Mouse (Mus musculus) midbrain, embryonic 16.5 days (tissue): ENCODE results near the gene Sgcd. TPM values are rescaled to one million over a fixed set of nuclear protein-coding genes. Genes with fewer than 3 reads are reported as not detected.
"Not testable (repeated sequence)": the region's sequence is repeated elsewhere in the genome, so short reads cannot be mapped to it uniquely, and the experiment has no call there.

Experiments
- ATAC-seq: fragments of 200-750 bp; cut with Nextera tagmentation; 2 replicates; pipeline ENCODE4 v1.8.0; 2017; ENCODE audit warnings: moderate TSS enrichment
- H3K27ac ChIP-seq: fragments of 300-500 bp; sonication (generic); 2 replicates; pipeline ENCODE4 v1.5.1; 2014; ENCODE audit warnings: mild to moderate bottlenecking, low read length, mixed read lengths
- H3K27me3 ChIP-seq: fragments of 300-500 bp; sonication (generic); 2 replicates; pipeline ENCODE4 v1.6.1; 2014; ENCODE audit warnings: low read depth, low read length, mixed read lengths; ENCODE audit not compliant: control insufficient read depth, insufficient read depth
- H3K36me3 ChIP-seq: fragments of 300-500 bp; sonication (generic); 2 replicates; pipeline ENCODE4 v1.6.1; 2014; ENCODE audit warnings: mild to moderate bottlenecking, low read length, moderate library complexity, mixed read lengths; ENCODE audit not compliant: control insufficient read depth, insufficient read depth
- H3K4me1 ChIP-seq: fragments of 300-500 bp; sonication (generic); 2 replicates; pipeline ENCODE4 v1.6.1; 2014; ENCODE audit warnings: mild to moderate bottlenecking, low read length, mixed read lengths; ENCODE audit not compliant: control insufficient read depth, insufficient read depth
- H3K4me2 ChIP-seq: fragments of 300-500 bp; sonication (generic); 2 replicates; pipeline ENCODE4 v1.6.1; 2014; ENCODE audit warnings: mild to moderate bottlenecking, low read length, mixed read lengths
- H3K4me3 ChIP-seq: fragments of 300-500 bp; sonication (generic); 2 replicates; pipeline ENCODE4 v1.5.1; 2014; ENCODE audit warnings: low read depth, mild to moderate bottlenecking, low read length, moderate library complexity, mixed read lengths
- H3K9ac ChIP-seq: fragments of 300-500 bp; sonication (generic); 2 replicates; pipeline ENCODE4 v1.6.1; 2014; ENCODE audit warnings: low read depth, low read length, mixed read lengths
- H3K9me3 ChIP-seq: fragments of 300-500 bp; sonication (generic); replicated peaks from 2 replicates; pipeline ENCODE4 v1.6.1; 2014; ENCODE audit warnings: mild to moderate bottlenecking, low read length, mixed read lengths; ENCODE audit not compliant: control insufficient read depth, poor library complexity, severe bottlenecking
- WGBS: fragments of 180-500 bp; shearing (Covaris S2); extraction: QIAGEN DNeasy Blood & Tissue Kit; methylation state at CpG from one replicate; pipeline ENCODE4 v1.1.7; 2014; 5-methylcytosine and 5-hydroxymethylcytosine counted together
- polyA plus RNA-seq: library from polyadenylated mRNA; unstranded; fragments of >200 nt; fragmentation: Nextera tagmentation; extraction: Ambion mirVana; gene quantifications from 2 replicates; pipeline ENCODE4 v1.2.1, GENCODE M21; 2015

The Sgcd gene
- polyA plus RNA-seq, 1 experiment from 2014 or later: 5.6 TPM

- ATAC-seq: no peak
- Histone ChIP-seq H3K4me1 (no peaks in the 10 kb centered on the region), H3K27ac (no peak overlapping the region), H3K4me3 (no peak overlapping the region), H3K4me2 (no peak overlapping the region), H3K36me3 (no peaks in the 10 kb centered on the region), H3K9ac (no peak overlapping the region), H3K27me3 (no peaks in the 10 kb centered on the region), H3K9me3 (no peaks in the 10 kb centered on the region)
- 31% methylated on average over 3 of the region's 3 CpGs for WGBS
These were observed 529.6 kb downstream of the Sgcd start for GRCm38 (mm10) chr11:47459214-47459613.

- Histone ChIP-seq H3K27ac (no peak overlapping the region), H3K4me3 (no peak overlapping the region), H3K36me3 (no peaks in the 10 kb centered on the region), H3K4me1 (no peaks in the 10 kb centered on the region), H3K4me2 (no peak overlapping the region), H3K27me3 (no peaks in the 10 kb centered on the region), H3K9ac (no peak overlapping the region), H3K9me3 (no peaks in the 10 kb centered on the region)
- no peak for ATAC-seq
- WGBS: 60% methylated on average over 2 of the region's 2 CpGs
These were observed 541.0 kb downstream of the Sgcd start for GRCm38 (mm10) chr11:47447790-47448189.

- no peaks in the 10 kb centered on the region for H3K9me3 ChIP-seq
- H3K4me3 ChIP-seq: no peak overlapping the region
- 89% methylated on average over 3 of the region's 3 CpGs for WGBS
- no peak overlapping the region for H3K4me2 ChIP-seq
- H3K4me1 ChIP-seq: no peaks in the 10 kb centered on the region
- no peaks in the 10 kb centered on the region for H3K27me3 ChIP-seq
- H3K36me3 ChIP-seq: no peaks in the 10 kb centered on the region
- H3K9ac ChIP-seq: no peak overlapping the region
- no peak overlapping the region for H3K27ac ChIP-seq
- ATAC-seq: no peak
These were observed 542.4 kb downstream of the Sgcd start for GRCm38 (mm10) chr11:47446337-47446736.

DNA sequence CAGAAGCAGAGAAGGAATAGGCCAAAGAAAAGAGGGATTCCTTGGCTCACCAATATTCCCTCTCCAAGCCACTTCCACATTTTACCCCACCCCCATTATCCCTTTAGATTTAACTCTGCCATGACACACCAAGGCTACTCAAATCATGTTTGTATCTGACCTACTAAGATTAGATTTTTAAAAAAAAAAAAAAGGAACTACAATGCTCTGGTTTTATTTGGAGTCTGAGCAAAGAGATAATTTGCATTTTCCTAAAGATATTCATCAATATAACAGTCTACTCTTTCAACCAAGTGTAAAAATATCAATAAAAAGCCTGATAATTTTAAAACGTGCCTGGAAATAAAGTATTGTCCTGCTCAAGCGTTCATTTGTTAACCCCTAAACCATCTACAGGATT, 543.1 kb downstream of the Sgcd start:
- Histone ChIP-seq H3K4me1 (no peaks in the 10 kb centered on the region), H3K4me3 (no peak overlapping the region), H3K9me3 (no peaks in the 10 kb centered on the region), H3K27ac (no peak overlapping the region), H3K36me3 (no peaks in the 10 kb centered on the region), H3K9ac (no peak overlapping the region), H3K4me2 (no peak overlapping the region), H3K27me3 (no peaks in the 10 kb centered on the region)
- WGBS: 69% methylated on average over 2 of the region's 2 CpGs
- ATAC-seq: no peak

DNA sequence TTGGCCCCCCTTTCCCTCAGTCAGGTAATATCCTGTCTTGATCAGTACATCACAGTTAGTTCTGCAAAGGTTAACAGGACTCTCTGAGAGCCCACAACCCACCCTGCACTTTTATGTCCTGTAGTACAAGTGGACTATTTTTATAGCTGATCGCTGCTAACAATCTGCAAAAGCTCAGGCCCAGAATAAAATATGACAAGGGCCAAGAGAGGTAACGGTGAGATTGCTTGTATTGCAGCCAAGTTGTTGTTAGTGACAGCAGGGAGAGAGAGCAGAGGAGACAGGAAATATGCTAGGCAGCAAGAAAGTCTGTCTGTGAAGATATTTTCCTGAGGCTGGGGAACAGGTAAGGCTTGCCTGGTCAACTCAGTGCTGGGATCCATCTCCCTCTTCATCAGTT, 546.5 kb downstream of the Sgcd start:
- no peak for ATAC-seq
- WGBS: 77% methylated on average over 2 of the region's 2 CpGs
- no peaks in the 10 kb centered on the region for H3K9me3 ChIP-seq
- no peaks in the 10 kb centered on the region for H3K4me1 ChIP-seq
- no peaks in the 10 kb centered on the region for H3K27me3 ChIP-seq
- no peak overlapping the region for H3K4me3 ChIP-seq
- no peak overlapping the region for H3K27ac ChIP-seq
- H3K9ac ChIP-seq: no peak overlapping the region
- H3K36me3 ChIP-seq: no peaks in the 10 kb centered on the region
- H3K4me2 ChIP-seq: no peak overlapping the region

- 8% methylated on average over 3 of the region's 3 CpGs for WGBS
- no peak for ATAC-seq
- Histone ChIP-seq H3K27ac (no peak overlapping the region), H3K27me3 (no peaks in the 10 kb centered on the region), H3K36me3 (no peaks in the 10 kb centered on the region), H3K4me1 (no peaks in the 10 kb centered on the region), H3K4me3 (no peak overlapping the region), H3K4me2 (no peak overlapping the region), H3K9me3 (no peaks in the 10 kb centered on the region), H3K9ac (no peak overlapping the region)
These were observed 589.2 kb downstream of the Sgcd start for GRCm38 (mm10) chr11:47399607-47400006.

- ATAC-seq, H3K9me3 ChIP-seq, H3K36me3 ChIP-seq, H3K9ac ChIP-seq, H3K4me1 ChIP-seq, H3K27ac ChIP-seq, H3K27me3 ChIP-seq, H3K4me2 ChIP-seq, H3K4me3 ChIP-seq: not testable (repeated sequence)
- 82% methylated on average over 2 of the region's 2 CpGs for WGBS
These were observed 598.0 kb downstream of the Sgcd start for GRCm38 (mm10) chr11:47390798-47391197.

DNA sequence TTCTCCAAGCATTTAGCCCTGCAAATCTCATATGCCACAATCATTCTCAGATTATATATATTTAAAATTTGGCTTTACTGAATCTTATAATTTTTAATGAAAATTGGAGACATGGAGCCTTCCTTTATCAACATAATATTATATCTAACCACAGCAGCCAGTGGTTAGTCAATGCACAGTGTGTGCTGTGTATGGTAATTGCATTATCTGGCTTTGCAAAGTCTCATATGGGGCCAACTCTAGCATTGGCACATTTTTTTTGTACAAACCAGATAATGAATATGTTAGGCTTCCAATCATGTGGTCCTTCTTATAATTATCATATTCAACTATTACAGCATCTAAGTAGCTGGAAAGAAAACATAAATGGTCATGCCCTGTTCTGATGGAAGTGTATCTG, 599.4 kb downstream of the Sgcd start:
- Histone ChIP-seq H3K4me2 (no peak overlapping the region), H3K9ac (no peak overlapping the region), H3K36me3 (no peaks in the 10 kb centered on the region), H3K27me3 (no peaks in the 10 kb centered on the region), H3K4me1 (no peaks in the 10 kb centered on the region), H3K9me3 (no peaks in the 10 kb centered on the region), H3K4me3 (no peak overlapping the region), H3K27ac (no peak overlapping the region)
- ATAC-seq: no peak

DNA sequence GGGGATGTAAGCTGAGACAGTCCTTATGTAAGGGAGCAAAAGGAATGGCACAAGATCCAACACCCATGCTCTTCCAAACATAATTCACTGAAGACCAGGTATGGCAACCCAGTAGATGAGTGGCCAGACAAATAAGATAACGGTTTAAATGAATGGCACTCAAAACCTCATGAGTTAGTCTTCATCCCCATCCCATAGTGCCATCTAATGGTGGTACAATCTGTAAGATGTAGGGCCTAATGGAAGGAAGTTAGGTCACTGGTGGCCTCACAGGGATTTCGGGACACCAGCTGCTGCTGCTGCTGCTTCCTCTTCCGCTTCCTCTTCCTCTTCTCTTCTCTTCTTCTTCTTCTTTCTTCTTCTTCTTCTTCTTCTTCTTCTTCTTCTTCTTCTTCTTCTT, 601.0 kb downstream of the Sgcd start:
- Histone ChIP-seq H3K4me3 (no peak overlapping the region), H3K9ac (no peak overlapping the region), H3K9me3 (no peaks in the 10 kb centered on the region), H3K36me3 (no peaks in the 10 kb centered on the region), H3K27me3 (no peaks in the 10 kb centered on the region), H3K27ac (no peak overlapping the region), H3K4me1 (no peaks in the 10 kb centered on the region), H3K4me2 (no peak overlapping the region)
- 78% methylated on average over 3 of the region's 3 CpGs for WGBS
- ATAC-seq: no peak

GRCm38 (mm10) chr11:47386136-47386535, 602.6 kb downstream of the Sgcd start:
- Histone ChIP-seq H3K27ac (no peak overlapping the region), H3K9me3 (no peaks in the 10 kb centered on the region), H3K4me3 (no peak overlapping the region), H3K9ac (no peak overlapping the region), H3K4me1 (no peaks in the 10 kb centered on the region), H3K36me3 (no peaks in the 10 kb centered on the region), H3K4me2 (no peak overlapping the region), H3K27me3 (no peaks in the 10 kb centered on the region)
- no peak for ATAC-seq
